Mouse (Mus musculus): ENCODE measurements around the gene Id3. TPM values are rescaled to one million over a fixed set of nuclear protein-coding genes. Genes with fewer than 3 reads are reported as not detected.

Id3 gene
- 201 and 224 TPM in 2 replicates for polyA plus RNA-seq (2015; fragmentation: Nextera tagmentation; extraction: Ambion mirVana)

GRCm38 (mm10) chr4:136143193-136143976 is at the start of gene Id3:
Gene Id3 (plus strand): TSS chr4:136143497.
- Histone ChIP-seq H3K27ac (replicated peaks) (peak within 1 kb of the TSS; percentile 97), H3K9ac (ENCODE audit: low read length) (peak within 1 kb of the TSS; percentile 96), H3K27me3 (ENCODE audit: control insufficient read depth, insufficient read depth, low read length) (no peaks in the 10 kb centered on the region), H3K9me3 (ENCODE audit: control insufficient read depth, low read length) (no peaks in the 10 kb centered on the region), H3K4me1 (replicated peaks; ENCODE audit: control insufficient read depth, insufficient read depth) (peaks cover 21% of the 10 kb centered on the region), H3K4me2 (replicated peaks; ENCODE audit: low read depth) (peak within 1 kb of the TSS; percentile 75), H3K4me3 (ENCODE audit: low read depth, low read length) (peak within 1 kb of the TSS; percentile 82), H3K36me3 (ENCODE audit: control insufficient read depth, insufficient read depth, low read length) (no peaks in the 10 kb centered on the region)
- WGBS, result under 1% methylated on average over 39 of the region's 39 CpGs
- TF ChIP-seq CTCF (IDR thresholded peaks at IDR 0.05; ENCODE audit: low read depth) (no peak), EP300 (optimal IDR thresholded peaks at IDR 0.05) (peak; percentile 5)
- peak; percentile 88 for ATAC-seq (ENCODE audit: low FRiP score, low TSS enrichment)
- peak; percentile 98 for DNase-seq (ENCODE audit: low spot score)

- H3K27me3 ChIP-seq (ENCODE audit: control insufficient read depth, insufficient read depth, low read length), result no peaks in the 10 kb centered on the region
- H3K4me2 ChIP-seq (replicated peaks; ENCODE audit: low read depth), result no peak overlapping the region
- no peaks in the 10 kb centered on the region for H3K36me3 ChIP-seq (ENCODE audit: control insufficient read depth, insufficient read depth, low read length)
- no peak overlapping the region for H3K27ac ChIP-seq (replicated peaks)
- no peak overlapping the region; the same call in 1 of the 2 replicates for H3K9ac ChIP-seq (ENCODE audit: low read length)
- TF ChIP-seq CTCF (IDR thresholded peaks at IDR 0.05; ENCODE audit: low read depth), result no peak
- TF ChIP-seq EP300 (optimal IDR thresholded peaks at IDR 0.05), result no peak
- ATAC-seq (ENCODE audit: low FRiP score, low TSS enrichment) (no peak), DNase-seq (ENCODE audit: low spot score) (no peak)
- H3K4me3 ChIP-seq (ENCODE audit: low read depth, low read length), result no peak overlapping the region
- WGBS, result 72% methylated on average over 18 of the region's 18 CpGs
- no peaks in the 10 kb centered on the region for H3K9me3 ChIP-seq (ENCODE audit: control insufficient read depth, low read length)
- H3K4me1 ChIP-seq (replicated peaks; ENCODE audit: control insufficient read depth, insufficient read depth), result no peaks in the 10 kb centered on the region
Observed at GRCm38 (mm10) chr4:136094519-136095219, 48.6 kb upstream of the Id3 start.

- WGBS, result 80% methylated on average over 9 of the region's 9 CpGs
- no peak overlapping the region for H3K4me3 ChIP-seq (ENCODE audit: low read depth, low read length)
- H3K36me3 ChIP-seq (ENCODE audit: control insufficient read depth, insufficient read depth, low read length), result no peaks in the 10 kb centered on the region
- TF ChIP-seq CTCF (IDR thresholded peaks at IDR 0.05; ENCODE audit: low read depth) (no peak), EP300 (optimal IDR thresholded peaks at IDR 0.05) (no peak)
- no peak overlapping the region for H3K27ac ChIP-seq (replicated peaks)
- peak; percentile 25; the same call in 1 of the 2 replicates for ATAC-seq (ENCODE audit: low FRiP score, low TSS enrichment)
- DNase-seq (ENCODE audit: low spot score), result no peak
- H3K4me1 ChIP-seq (replicated peaks; ENCODE audit: control insufficient read depth, insufficient read depth), result no peaks in the 10 kb centered on the region
- H3K4me2 ChIP-seq (replicated peaks; ENCODE audit: low read depth), result no peak overlapping the region
- no peaks in the 10 kb centered on the region for H3K27me3 ChIP-seq (ENCODE audit: control insufficient read depth, insufficient read depth, low read length)
- no peak overlapping the region for H3K9ac ChIP-seq (ENCODE audit: low read length)
- H3K9me3 ChIP-seq (ENCODE audit: control insufficient read depth, low read length), result no peaks in the 10 kb centered on the region
Observed at GRCm38 (mm10) chr4:136095490-136096105, 47.7 kb upstream of the Id3 start.

- H3K4me2 ChIP-seq (replicated peaks; ENCODE audit: low read depth), result no peak overlapping the region
- H3K27ac ChIP-seq (replicated peaks), result no peak overlapping the region
- DNase-seq (ENCODE audit: low spot score) (no peak), ATAC-seq (ENCODE audit: low FRiP score, low TSS enrichment) (no peak)
- H3K4me1 ChIP-seq (replicated peaks; ENCODE audit: control insufficient read depth, insufficient read depth), result no peaks in the 10 kb centered on the region
- H3K4me3 ChIP-seq (ENCODE audit: low read depth, low read length), result no peak overlapping the region
- no peaks in the 10 kb centered on the region for H3K36me3 ChIP-seq (ENCODE audit: control insufficient read depth, insufficient read depth, low read length)
- H3K9me3 ChIP-seq (ENCODE audit: control insufficient read depth, low read length), result no peaks in the 10 kb centered on the region
- WGBS, result 68% methylated on average over 11 of the region's 11 CpGs
- no peaks in the 10 kb centered on the region for H3K27me3 ChIP-seq (ENCODE audit: control insufficient read depth, insufficient read depth, low read length)
- H3K9ac ChIP-seq (ENCODE audit: low read length), result no peak overlapping the region
- TF ChIP-seq CTCF (IDR thresholded peaks at IDR 0.05; ENCODE audit: low read depth) (no peak), EP300 (optimal IDR thresholded peaks at IDR 0.05) (no peak)
Observed at GRCm38 (mm10) chr4:136096446-136097113, 46.7 kb upstream of the Id3 start.

GRCm38 (mm10) chr4:136098446-136098845 is 44.9 kb upstream of the Id3 start:
- Histone ChIP-seq H3K9me3 (ENCODE audit: control insufficient read depth, low read length) (no peaks in the 10 kb centered on the region), H3K4me2 (replicated peaks; ENCODE audit: low read depth) (no peak overlapping the region), H3K27ac (replicated peaks) (no peak overlapping the region), H3K36me3 (ENCODE audit: control insufficient read depth, insufficient read depth, low read length) (no peaks in the 10 kb centered on the region), H3K9ac (ENCODE audit: low read length) (no peak overlapping the region), H3K4me3 (ENCODE audit: low read depth, low read length) (no peak overlapping the region), H3K27me3 (ENCODE audit: control insufficient read depth, insufficient read depth, low read length) (no peaks in the 10 kb centered on the region), H3K4me1 (replicated peaks; ENCODE audit: control insufficient read depth, insufficient read depth) (no peaks in the 10 kb centered on the region)
- 93% methylated on average over 3 of the region's 3 CpGs for WGBS
- DNase-seq (ENCODE audit: low spot score) (no peak), ATAC-seq (ENCODE audit: low FRiP score, low TSS enrichment) (no peak)
- TF ChIP-seq EP300 (optimal IDR thresholded peaks at IDR 0.05) (no peak), CTCF (IDR thresholded peaks at IDR 0.05; ENCODE audit: low read depth) (no peak)

All from stomach, postnatal 0 days (tissue).